Mouse (Mus musculus): ENCODE measurements at regions not wholly inside any gene's neighbourhood (a gene's known extent, or its start where the extent isn't known, plus 50 kb on each side); places are given as distances from the start of the nearest gene placed in this dataset.

DNA sequence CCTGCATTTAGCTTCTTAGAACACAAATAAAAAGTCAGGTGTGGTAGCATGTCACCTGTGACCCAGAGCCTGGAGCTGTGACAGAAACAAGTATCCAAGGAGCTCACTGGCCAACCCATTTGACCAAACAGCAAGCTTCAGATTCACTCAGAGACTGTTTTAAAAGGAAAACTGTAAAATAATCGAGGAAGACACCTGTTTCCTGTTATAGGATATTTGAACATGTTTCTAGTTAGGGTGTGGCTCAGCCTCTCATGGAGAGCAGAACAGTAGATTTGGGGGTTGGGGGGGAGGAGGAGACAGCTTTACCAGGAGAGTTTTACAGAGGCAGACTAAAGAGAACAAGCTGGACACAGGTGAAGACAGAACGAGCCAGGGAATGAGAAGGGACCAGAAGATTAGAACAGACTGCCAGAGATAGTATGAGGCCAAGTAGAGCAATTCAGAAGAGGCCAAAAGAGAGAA is 230.6 kb downstream of the Cd47 start:
- Histone ChIP-seq H3K9me3 (ENCODE audit: control insufficient read depth, low read length) (no peaks in the 10 kb centered on the region), H3K27ac (replicated peaks in 1 of 2; ENCODE audit: control insufficient read depth in 1 of 2, insufficient read depth in 1 of 2, low read depth in 2 of 2, low read length in 2 of 2) (no peak overlapping the region), H3K4me1 (ENCODE audit: control insufficient read depth in 2 of 2, insufficient read depth in 2 of 2, low read length in 2 of 2) (peaks cover 4 to 11% of the 10 kb centered on the region in 2 experiments), H3K4me2 (ENCODE audit: low read length) (no peak overlapping the region), H3K4me3 (ENCODE audit: control insufficient read depth in 1 of 2, insufficient read depth in 1 of 2, low read depth in 1 of 2, low read length in 2 of 2) (no peak overlapping the region), H3K27me3 (ENCODE audit: control insufficient read depth, insufficient read depth, low read length) (no peaks in the 10 kb centered on the region), H3K9ac (ENCODE audit: low read length) (no peak overlapping the region), H3K36me3 (ENCODE audit: control insufficient read depth, insufficient read depth, low read length) (no peaks in the 10 kb centered on the region)
- ATAC-seq (ENCODE audit: insufficient number of reproducible peaks, insufficient read depth, low FRiP score, low read depth) = no peak
- WGBS = 33% methylated on average over 2 of the region's 2 CpGs

DNA sequence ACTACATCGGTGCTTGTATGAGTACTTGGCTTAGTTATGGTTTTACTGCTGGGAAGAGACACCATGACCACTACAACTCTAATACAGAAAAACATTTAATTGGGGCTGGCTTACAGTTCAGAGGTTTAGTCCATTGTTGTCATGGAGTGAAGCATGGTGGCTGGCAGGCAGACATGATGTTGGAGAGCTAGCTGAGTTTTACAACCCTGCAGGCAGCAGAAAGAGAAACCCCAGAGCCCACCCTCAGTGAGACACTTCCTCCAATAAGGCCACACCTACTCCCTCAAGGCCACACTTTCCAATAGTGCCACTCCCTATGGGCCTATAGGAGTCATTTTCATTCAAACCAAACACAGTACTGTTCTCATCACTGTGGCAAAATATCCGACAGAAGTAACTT is 232.5 kb downstream of the Cd47 start:
- Histone ChIP-seq H3K36me3 (ENCODE audit: control insufficient read depth, insufficient read depth, low read length) (no peaks in the 10 kb centered on the region), H3K9ac (ENCODE audit: low read length) (no peak overlapping the region), H3K9me3 (ENCODE audit: control insufficient read depth, low read length) (no peaks in the 10 kb centered on the region), H3K4me1 (ENCODE audit: control insufficient read depth in 2 of 2, insufficient read depth in 2 of 2, low read length in 2 of 2) (peaks cover 0 to 2% of the 10 kb centered on the region in 2 experiments; a peak in 3 of 4 replicates), H3K4me2 (ENCODE audit: low read length) (no peak overlapping the region), H3K27me3 (ENCODE audit: control insufficient read depth, insufficient read depth, low read length) (no peaks in the 10 kb centered on the region), H3K27ac (replicated peaks in 1 of 2; ENCODE audit: control insufficient read depth in 1 of 2, insufficient read depth in 1 of 2, low read depth in 2 of 2, low read length in 2 of 2) (no peak overlapping the region), H3K4me3 (ENCODE audit: control insufficient read depth in 1 of 2, insufficient read depth in 1 of 2, low read depth in 1 of 2, low read length in 2 of 2) (no peak overlapping the region)
- 70% methylated on average over 2 of the region's 2 CpGs for WGBS
- no peak for ATAC-seq (ENCODE audit: insufficient number of reproducible peaks, insufficient read depth, low FRiP score, low read depth)

DNA sequence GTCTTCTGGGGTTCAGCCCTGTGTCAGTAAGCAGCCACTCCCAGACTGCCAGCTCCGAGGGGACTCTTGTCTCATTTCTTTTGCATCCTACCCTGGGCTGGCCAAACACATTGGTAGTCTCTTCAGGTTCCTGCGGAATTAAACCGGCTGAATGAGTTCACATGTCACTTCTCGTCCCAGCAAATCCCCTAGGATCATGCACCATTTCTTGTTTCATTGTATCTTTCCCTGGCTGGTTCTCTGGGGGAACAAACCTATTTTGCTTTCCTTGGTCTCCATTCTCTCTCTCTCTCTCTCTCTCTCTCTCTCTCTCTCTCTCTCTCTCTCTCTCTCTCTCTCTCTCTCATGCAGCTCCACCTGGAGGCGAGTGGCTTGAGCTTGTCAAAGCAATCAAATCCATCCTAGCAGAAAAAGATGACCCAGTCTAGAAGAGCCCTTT is 236.0 kb downstream of the Cd47 start:
- 49% methylated on average over 5 of the region's 5 CpGs for WGBS
- no peaks in the 10 kb centered on the region for H3K27me3 ChIP-seq (ENCODE audit: control insufficient read depth, insufficient read depth, low read length)
- no peak overlapping the region for H3K27ac ChIP-seq (replicated peaks in 1 of 2; ENCODE audit: control insufficient read depth in 1 of 2, insufficient read depth in 1 of 2, low read depth in 2 of 2, low read length in 2 of 2)
- ATAC-seq (ENCODE audit: insufficient number of reproducible peaks, insufficient read depth, low FRiP score, low read depth) = no peak
- no peak overlapping the region for H3K9ac ChIP-seq (ENCODE audit: low read length)
- no peak overlapping the region for H3K4me2 ChIP-seq (ENCODE audit: low read length)
- H3K36me3 ChIP-seq (ENCODE audit: control insufficient read depth, insufficient read depth, low read length) = no peaks in the 10 kb centered on the region
- no peaks in the 10 kb centered on the region for H3K9me3 ChIP-seq (ENCODE audit: control insufficient read depth, low read length)
- H3K4me1 ChIP-seq (ENCODE audit: control insufficient read depth in 2 of 2, insufficient read depth in 2 of 2, low read length in 2 of 2) = no peaks in the 10 kb centered on the region; a peak in 2 of 4 replicates
- no peak overlapping the region for H3K4me3 ChIP-seq (ENCODE audit: control insufficient read depth in 1 of 2, insufficient read depth in 1 of 2, low read depth in 1 of 2, low read length in 2 of 2)

DNA sequence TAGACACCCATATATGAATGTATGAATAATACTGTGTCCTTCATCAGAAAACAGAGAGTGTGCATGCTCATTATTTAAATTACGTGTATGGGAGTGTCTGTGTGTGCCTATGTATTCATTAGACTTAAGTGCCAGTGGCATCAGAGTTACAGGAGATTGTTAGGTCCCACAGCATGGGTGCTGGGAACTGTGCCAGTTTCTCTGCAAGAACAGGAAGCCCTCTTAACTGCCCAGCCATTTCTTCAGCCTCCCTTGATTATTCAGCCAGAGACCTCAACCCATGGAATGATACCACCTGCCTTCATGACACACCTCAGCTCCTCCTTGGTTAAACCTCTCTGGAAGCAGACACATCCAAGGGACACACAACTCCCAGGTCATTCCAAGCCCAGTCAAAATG is 243.8 kb downstream of the Cd47 start:
- Histone ChIP-seq H3K4me1 (ENCODE audit: control insufficient read depth in 2 of 2, insufficient read depth in 2 of 2, low read length in 2 of 2) (peaks cover 2 to 3% of the 10 kb centered on the region in 2 experiments; a peak in 1 of 4 replicates), H3K4me3 (ENCODE audit: control insufficient read depth in 1 of 2, insufficient read depth in 1 of 2, low read depth in 1 of 2, low read length in 2 of 2) (no peak overlapping the region), H3K9ac (ENCODE audit: low read length) (no peak overlapping the region), H3K27me3 (ENCODE audit: control insufficient read depth, insufficient read depth, low read length) (no peaks in the 10 kb centered on the region), H3K4me2 (ENCODE audit: low read length) (no peak overlapping the region), H3K9me3 (ENCODE audit: control insufficient read depth, low read length) (no peaks in the 10 kb centered on the region), H3K36me3 (ENCODE audit: control insufficient read depth, insufficient read depth, low read length) (no peaks in the 10 kb centered on the region), H3K27ac (replicated peaks in 1 of 2; ENCODE audit: control insufficient read depth in 1 of 2, insufficient read depth in 1 of 2, low read depth in 2 of 2, low read length in 2 of 2) (no peak overlapping the region)
- 89% methylated on average over 1 of the region's 1 CpGs for WGBS
- no peak for ATAC-seq (ENCODE audit: insufficient number of reproducible peaks, insufficient read depth, low FRiP score, low read depth)

DNA sequence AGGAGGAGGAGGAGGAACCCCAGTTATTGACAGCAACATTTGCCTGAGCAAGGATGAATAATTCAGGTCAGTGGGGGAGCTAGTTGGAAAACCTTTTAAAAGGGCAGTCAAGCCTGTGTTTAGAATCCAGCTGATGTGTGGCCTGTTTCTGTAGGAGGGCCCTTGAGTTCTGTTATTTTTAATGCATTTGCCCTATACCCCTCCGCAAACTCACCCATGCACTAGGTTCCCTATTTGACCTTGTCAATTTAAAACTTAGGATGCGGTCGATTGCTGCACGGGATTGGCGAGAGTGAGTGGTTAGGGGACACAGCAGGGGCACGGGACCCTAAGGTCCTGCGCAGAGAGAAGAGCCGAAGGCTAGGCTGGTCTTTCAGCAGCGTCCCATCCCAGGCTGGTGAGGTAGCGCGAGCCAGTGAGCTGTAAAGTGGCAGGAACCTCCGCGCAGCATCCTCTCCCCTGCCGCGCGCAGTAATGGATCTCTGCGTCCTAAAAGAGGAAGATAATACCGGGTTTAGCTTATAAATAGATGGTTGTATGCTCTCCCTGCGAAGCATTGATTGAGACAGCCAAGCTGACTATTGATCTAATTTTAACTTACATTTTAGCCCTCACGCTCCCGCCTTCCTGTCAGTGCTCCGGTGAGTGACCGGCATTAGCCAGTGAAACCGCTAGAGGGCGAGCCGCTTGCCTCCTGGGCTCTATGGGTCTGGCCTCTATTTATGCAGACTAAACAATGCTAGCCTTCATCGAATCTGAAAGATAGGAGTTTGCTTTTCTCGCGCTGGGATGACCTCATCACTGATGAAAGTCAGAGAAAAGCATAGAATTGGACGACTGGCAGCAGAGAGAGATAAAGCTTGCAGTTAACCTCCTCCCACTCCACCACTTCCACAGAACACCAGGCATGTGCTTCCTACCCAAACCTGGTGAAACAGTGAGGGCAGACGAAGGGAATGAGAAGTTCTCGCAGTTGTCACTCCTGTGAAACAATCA is 245.5 kb downstream of the Cd47 start:
- Histone ChIP-seq H3K9ac (ENCODE audit: low read length) (peak overlapping the region; percentile 50), H3K27ac (replicated peaks in 1 of 2; ENCODE audit: control insufficient read depth in 1 of 2, insufficient read depth in 1 of 2, low read depth in 2 of 2, low read length in 2 of 2) (no peak overlapping the region), H3K36me3 (ENCODE audit: control insufficient read depth, insufficient read depth, low read length) (no peaks in the 10 kb centered on the region), H3K4me1 (ENCODE audit: control insufficient read depth in 2 of 2, insufficient read depth in 2 of 2, low read length in 2 of 2) (peaks cover 2 to 3% of the 10 kb centered on the region in 2 experiments; a peak in 1 of 4 replicates), H3K4me2 (ENCODE audit: low read length) (peak overlapping the region; percentile 77), H3K4me3 (ENCODE audit: control insufficient read depth in 1 of 2, insufficient read depth in 1 of 2, low read depth in 1 of 2, low read length in 2 of 2) (peak overlapping the region; percentile 42 to 47), H3K9me3 (ENCODE audit: control insufficient read depth, low read length) (no peaks in the 10 kb centered on the region), H3K27me3 (ENCODE audit: control insufficient read depth, insufficient read depth, low read length) (no peaks in the 10 kb centered on the region; the same call in 1 of the 2 replicates)
- 0 out of 2 replicates have a peak, but pooled peaks have one; percentile 43 for ATAC-seq (ENCODE audit: insufficient number of reproducible peaks, insufficient read depth, low FRiP score, low read depth)
- WGBS = 9% methylated on average over 32 of the region's 32 CpGs

DNA sequence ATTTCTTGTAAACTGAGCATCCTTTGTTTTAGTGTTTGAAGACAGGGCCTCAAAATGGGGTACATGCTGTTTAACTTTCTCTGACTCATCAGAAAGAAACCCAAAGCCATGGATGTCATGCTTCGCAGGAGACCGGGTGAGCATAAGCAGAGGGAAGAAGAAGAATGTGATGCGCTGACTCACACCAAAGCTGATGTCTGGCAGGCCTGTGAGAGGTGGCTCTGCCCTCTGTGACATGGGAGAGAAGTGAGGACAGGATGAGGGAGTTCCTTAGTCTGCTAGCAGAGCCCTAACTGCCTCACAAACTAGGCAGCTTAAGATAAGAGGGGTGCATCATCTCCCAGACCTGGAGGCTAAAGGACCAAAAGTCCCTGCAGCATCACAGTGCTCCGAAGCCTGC is 263.2 kb downstream of the Cd47 start:
- Histone ChIP-seq H3K4me3 (ENCODE audit: control insufficient read depth in 1 of 2, insufficient read depth in 1 of 2, low read depth in 1 of 2, low read length in 2 of 2) (no peak overlapping the region), H3K27me3 (ENCODE audit: control insufficient read depth, insufficient read depth, low read length) (no peaks in the 10 kb centered on the region), H3K9ac (ENCODE audit: low read length) (no peak overlapping the region), H3K4me2 (ENCODE audit: low read length) (no peak overlapping the region), H3K9me3 (ENCODE audit: control insufficient read depth, low read length) (no peaks in the 10 kb centered on the region), H3K4me1 (ENCODE audit: control insufficient read depth in 2 of 2, insufficient read depth in 2 of 2, low read length in 2 of 2) (no peaks in the 10 kb centered on the region), H3K27ac (replicated peaks in 1 of 2; ENCODE audit: control insufficient read depth in 1 of 2, insufficient read depth in 1 of 2, low read depth in 2 of 2, low read length in 2 of 2) (no peak overlapping the region), H3K36me3 (ENCODE audit: control insufficient read depth, insufficient read depth, low read length) (no peaks in the 10 kb centered on the region)
- no peak for ATAC-seq (ENCODE audit: insufficient number of reproducible peaks, insufficient read depth, low FRiP score, low read depth)
- 54% methylated on average over 4 of the region's 4 CpGs for WGBS

DNA sequence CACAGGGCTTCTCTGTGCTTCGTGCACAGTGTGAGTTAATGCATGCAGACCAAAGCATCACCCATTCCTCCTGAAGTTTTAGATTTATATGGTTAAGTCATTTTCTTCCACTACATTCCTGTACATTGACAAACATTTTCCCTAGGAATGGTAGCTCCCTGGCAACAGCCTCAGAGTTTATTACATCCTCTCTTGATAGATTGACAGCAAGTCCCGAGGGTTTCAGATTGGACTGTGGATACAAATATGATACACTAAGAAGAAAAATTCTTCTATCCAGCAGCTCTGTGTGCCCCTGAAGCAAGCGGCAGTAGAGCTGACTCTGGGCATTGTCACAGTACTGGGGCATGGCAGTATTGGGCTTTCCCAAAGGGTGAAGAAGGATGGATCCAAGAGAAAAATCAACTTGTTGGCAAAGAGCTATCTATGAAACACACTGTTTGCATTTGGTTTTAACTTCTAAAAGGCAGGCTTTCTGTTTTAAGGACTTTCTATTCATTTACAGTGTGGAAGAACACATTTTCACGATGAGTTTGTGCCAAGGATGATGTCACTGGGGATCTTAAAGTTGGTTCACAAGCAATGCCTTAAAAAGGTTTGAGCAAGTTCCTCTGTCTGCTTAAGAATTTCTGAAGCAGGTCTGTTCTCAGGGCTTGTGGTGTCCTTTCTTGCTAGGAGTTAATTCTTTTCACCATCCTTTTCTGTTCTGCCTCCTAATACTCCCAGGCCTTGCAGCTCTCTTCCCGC is 265.2 kb downstream of the Cd47 start:
- H3K4me3 ChIP-seq (ENCODE audit: control insufficient read depth in 1 of 2, insufficient read depth in 1 of 2, low read depth in 1 of 2, low read length in 2 of 2) = no peak overlapping the region
- H3K4me1 ChIP-seq (ENCODE audit: control insufficient read depth in 2 of 2, insufficient read depth in 2 of 2, low read length in 2 of 2) = no peaks in the 10 kb centered on the region
- no peaks in the 10 kb centered on the region for H3K27me3 ChIP-seq (ENCODE audit: control insufficient read depth, insufficient read depth, low read length)
- H3K27ac ChIP-seq (replicated peaks in 1 of 2; ENCODE audit: control insufficient read depth in 1 of 2, insufficient read depth in 1 of 2, low read depth in 2 of 2, low read length in 2 of 2) = no peak overlapping the region
- H3K36me3 ChIP-seq (ENCODE audit: control insufficient read depth, insufficient read depth, low read length) = no peaks in the 10 kb centered on the region
- H3K9me3 ChIP-seq (ENCODE audit: control insufficient read depth, low read length) = no peaks in the 10 kb centered on the region
- ATAC-seq (ENCODE audit: insufficient number of reproducible peaks, insufficient read depth, low FRiP score, low read depth) = no peak
- no peak overlapping the region for H3K4me2 ChIP-seq (ENCODE audit: low read length)
- 73% methylated on average over 5 of the region's 5 CpGs for WGBS
- no peak overlapping the region for H3K9ac ChIP-seq (ENCODE audit: low read length)
